Mouse (Mus musculus): ENCODE results near the gene Prr11. TPM values are rescaled to one million over a fixed set of nuclear protein-coding genes. Genes with fewer than 3 reads are reported as not detected.

The Prr11 gene
- total and polyA plus RNA-seq, 2 experiments from 2014 or later = 0.90 to 2.1 TPM

GRCm38 (mm10) chr11:87046968-87047367 is 61.5 kb downstream of the Prr11 start:
- Histone ChIP-seq H3K27ac (ENCODE audit: low read depth, low read length) (no peak overlapping the region), H3K4me2 (ENCODE audit: low read depth) (no peak overlapping the region), H3K27me3 (ENCODE audit: insufficient read depth, low read length) (no peaks in the 10 kb centered on the region), H3K4me3 (ENCODE audit: low read depth, low read length) (no peak overlapping the region), H3K4me1 (ENCODE audit: insufficient read depth) (no peaks in the 10 kb centered on the region), H3K36me3 (ENCODE audit: insufficient read depth) (peaks cover 68% of the 10 kb centered on the region), H3K9me3 (ENCODE audit: low read length) (no peaks in the 10 kb centered on the region), H3K9ac (no peak overlapping the region)
- DNase-seq (no peak), ATAC-seq (no peak)
- WGBS = 93% methylated on average over 5 of the region's 5 CpGs
- TF ChIP-seq CTCF (IDR thresholded peaks at IDR 0.05; ENCODE audit: low read depth) = no peak

- no peak for TF ChIP-seq CTCF (IDR thresholded peaks at IDR 0.05; ENCODE audit: low read depth)
- Histone ChIP-seq H3K4me3 (ENCODE audit: low read depth, low read length) (no peak overlapping the region), H3K9ac (no peak overlapping the region), H3K4me1 (ENCODE audit: insufficient read depth) (no peaks in the 10 kb centered on the region), H3K9me3 (ENCODE audit: low read length) (no peaks in the 10 kb centered on the region), H3K27me3 (ENCODE audit: insufficient read depth, low read length) (no peaks in the 10 kb centered on the region), H3K4me2 (ENCODE audit: low read depth) (no peak overlapping the region), H3K27ac (ENCODE audit: low read depth, low read length) (no peak overlapping the region), H3K36me3 (ENCODE audit: insufficient read depth) (peaks cover 66% of the 10 kb centered on the region)
- 91% methylated on average over 3 of the region's 3 CpGs for WGBS
- no peak for ATAC-seq
- no peak for DNase-seq
Observed at GRCm38 (mm10) chr11:87043052-87043451, 65.5 kb downstream of the Prr11 start.

- no peak overlapping the region for H3K4me2 ChIP-seq (ENCODE audit: low read depth)
- H3K27ac ChIP-seq (ENCODE audit: low read depth, low read length) = no peak overlapping the region
- no peak for ATAC-seq
- DNase-seq = no peak
- no peaks in the 10 kb centered on the region for H3K9me3 ChIP-seq (ENCODE audit: low read length)
- H3K4me3 ChIP-seq (ENCODE audit: low read depth, low read length) = no peak overlapping the region
- H3K27me3 ChIP-seq (ENCODE audit: insufficient read depth, low read length) = no peaks in the 10 kb centered on the region
- no peak overlapping the region for H3K9ac ChIP-seq
- peaks cover 68% of the 10 kb centered on the region for H3K36me3 ChIP-seq (ENCODE audit: insufficient read depth)
- 89% methylated on average over 9 of the region's 9 CpGs for WGBS
- TF ChIP-seq CTCF (IDR thresholded peaks at IDR 0.05; ENCODE audit: low read depth) = no peak
- no peaks in the 10 kb centered on the region for H3K4me1 ChIP-seq (ENCODE audit: insufficient read depth)
Observed at GRCm38 (mm10) chr11:87039307-87039963, 69.1 kb downstream of the Prr11 start.

MicroRNAs encoded within 50 kb of the gene (microRNA counts, 519-probe panel; counts per million panel counts)
- 6,439 counts per million, percentile 85 among the panel's probes with 10 or more counts for microRNA mmu-miR-301a

Small RNA genes lying within 50 kb of the gene (microRNA-seq; reads per million reads assigned to microRNA genes)
- gene Mir301 = 1,509 to 2,208 reads per million in 2 experiments

Other genes starting within 250 kb of the Prr11 start
- 5.6 and 6.3 TPM in 2 replicates for gene Ypel2, start 115.0 kb downstream of the Prr11 start, total RNA-seq (2014; rRNA removed)
- gene Ypel2, start 115.0 kb downstream of the Prr11 start, polyA plus RNA-seq (2015; fragmentation: Nextera tagmentation; extraction: Ambion mirVana) = 3.7 and 4.5 TPM in 2 replicates
- gene Gdpd1, start 34.6 kb downstream of the Prr11 start, total RNA-seq (2014; rRNA removed) = 73.7 and 85.2 TPM in 2 replicates
- gene Gdpd1, start 34.6 kb downstream of the Prr11 start, polyA plus RNA-seq (2015; fragmentation: Nextera tagmentation; extraction: Ambion mirVana) = 182 and 186 TPM in 2 replicates
- 25.7 and 30.2 TPM in 2 replicates for gene Smg8, start 21.9 kb downstream of the Prr11 start, total RNA-seq (2014; rRNA removed)
- gene Smg8, start 21.9 kb downstream of the Prr11 start, polyA plus RNA-seq (2015; fragmentation: Nextera tagmentation; extraction: Ambion mirVana) = 16.2 and 17.1 TPM in 2 replicates
- 32.2 and 41.5 TPM in 2 replicates for gene Ska2, start 526 bp upstream of the Prr11 start, total RNA-seq (2014; rRNA removed)
- 29.2 and 31.1 TPM in 2 replicates for gene Ska2, start 526 bp upstream of the Prr11 start, polyA plus RNA-seq (2015; fragmentation: Nextera tagmentation; extraction: Ambion mirVana)
- gene Trim37, start 18.4 kb upstream of the Prr11 start, total RNA-seq (2014; rRNA removed) = 134 and 139 TPM in 2 replicates
- 47.4 and 68.7 TPM in 2 replicates for gene Trim37, start 18.4 kb upstream of the Prr11 start, polyA plus RNA-seq (2015; fragmentation: Nextera tagmentation; extraction: Ambion mirVana)

Data from forebrain, postnatal 0 days (tissue).